Mouse (Mus musculus) macrophage (primary cell): ENCODE data around the gene Bbx. TPM values are rescaled to one million over a fixed set of nuclear protein-coding genes. Genes with fewer than 3 reads are reported as not detected.

Experiments
- H3K27ac ChIP-seq: fragments of 350-480 bp; formaldehyde crosslinking; 2 replicates; pipeline ENCODE4 v1.9.0; 2021
- H3K36me3 ChIP-seq: fragments of 350-480 bp; formaldehyde crosslinking; 2 replicates; pipeline ENCODE4 v1.9.0; 2021; ENCODE audit errors: inconsistent target
- H3K4me3 ChIP-seq: fragments of 350-480 bp; formaldehyde crosslinking; 2 replicates; pipeline ENCODE4 v1.9.0; 2021; ENCODE audit errors: inconsistent target
- H3K79me2 ChIP-seq: fragments of 350-480 bp; formaldehyde crosslinking; 2 replicates; pipeline ENCODE4 v1.9.0; 2021; ENCODE audit errors: inconsistent target
- WGBS: methylation state at CpG from one replicate; pipeline ENCODE4 v1.1.7; 2026; ENCODE audit warnings: inconsistent platforms; ENCODE audit not compliant: missing documents; 5-methylcytosine and 5-hydroxymethylcytosine counted together
- polyA plus RNA-seq: library from polyadenylated mRNA; stranded (reverse); fragments of 250-400 nt; gene quantifications from 3 replicates; pipeline ENCODE4 v1.2.4, GENCODE M21; 2018; ENCODE audit warnings: inconsistent platforms

Gene Bbx
- polyA plus RNA-seq, 1 experiment from 2014 or later = 17.8 TPM

- 83% methylated on average over 16 of the region's 16 CpGs for WGBS
- no peak overlapping the region for H3K4me3 ChIP-seq
Measured at GRCm38 (mm10) chr16:50167231-50167982, 264.8 kb downstream of the Bbx start.

GRCm38 (mm10) chr16:50160418-50161271 is 271.5 kb downstream of the Bbx start:
- no peaks in the 10 kb centered on the region for H3K36me3 ChIP-seq
- no peak overlapping the region for H3K27ac ChIP-seq
- H3K79me2 ChIP-seq = no peaks in the 10 kb centered on the region
- 96% methylated on average over 11 of the region's 11 CpGs for WGBS
- H3K4me3 ChIP-seq = no peak overlapping the region

More at GRCm38 (mm10) chr16:50167231-50167982, 264.8 kb downstream of the Bbx start:
- no peaks in the 10 kb centered on the region for H3K79me2 ChIP-seq
- H3K27ac ChIP-seq = no peak overlapping the region
- H3K36me3 ChIP-seq = no peaks in the 10 kb centered on the region

DNA sequence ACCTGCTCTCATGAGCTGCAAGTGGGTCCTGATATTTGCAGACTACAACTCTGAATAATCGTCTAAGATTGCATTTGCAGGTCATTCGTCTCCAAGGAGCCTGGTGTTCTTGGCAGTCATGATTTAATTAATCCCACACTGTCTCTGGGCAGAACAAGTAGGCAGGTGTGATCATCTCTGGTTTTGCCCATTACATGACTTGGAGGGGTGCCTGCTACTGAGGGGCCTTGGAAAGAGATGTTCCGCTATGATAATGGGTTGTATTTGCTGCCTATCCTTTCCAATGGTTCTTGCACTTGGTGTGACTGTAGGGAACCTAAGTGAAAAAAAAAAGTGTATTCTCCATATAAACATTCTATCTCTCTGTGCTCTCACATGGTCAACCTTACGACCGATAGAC is 273.6 kb downstream of the Bbx start:
- H3K4me3 ChIP-seq = no peak overlapping the region
- H3K36me3 ChIP-seq = no peaks in the 10 kb centered on the region
- H3K27ac ChIP-seq = no peak overlapping the region
- H3K79me2 ChIP-seq = no peaks in the 10 kb centered on the region
- WGBS = 94% methylated on average over 5 of the region's 5 CpGs

DNA sequence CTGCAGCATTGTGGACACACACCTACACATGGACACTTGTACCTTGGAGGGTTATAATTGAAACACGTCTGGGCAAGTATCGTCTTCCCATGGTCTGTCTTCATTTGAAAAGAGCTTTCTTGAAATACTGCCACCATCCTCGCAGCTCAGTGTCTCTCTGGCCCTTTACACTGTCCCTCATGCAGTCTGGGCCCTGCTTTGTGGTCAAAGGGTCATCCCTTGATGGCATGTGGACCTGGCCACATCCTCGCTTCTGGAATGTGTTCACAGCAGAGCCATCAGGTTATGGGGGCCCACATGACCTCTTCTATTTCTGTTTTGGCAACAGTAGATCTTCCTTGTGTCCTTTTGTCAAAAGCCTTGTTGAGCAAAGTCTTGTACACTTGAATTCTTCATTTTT is 282.6 kb downstream of the Bbx start:
- H3K36me3 ChIP-seq = no peaks in the 10 kb centered on the region
- no peak overlapping the region for H3K27ac ChIP-seq
- 96% methylated on average over 4 of the region's 4 CpGs for WGBS
- no peak overlapping the region for H3K4me3 ChIP-seq
- no peaks in the 10 kb centered on the region for H3K79me2 ChIP-seq

GRCm38 (mm10) chr16:50147900-50148299 is 284.3 kb downstream of the Bbx start:
- Histone ChIP-seq H3K27ac (no peak overlapping the region), H3K4me3 (no peak overlapping the region), H3K79me2 (no peaks in the 10 kb centered on the region), H3K36me3 (no peaks in the 10 kb centered on the region)
- 91% methylated on average over 2 of the region's 2 CpGs for WGBS

Other genes starting within 250 kb of the Bbx start
- gene Ccdc54, start 158.8 kb upstream of the Bbx start, polyA plus RNA-seq = 0.11 TPM in 1 of 3 replicates, not detected in the others